Mouse (Mus musculus): ENCODE measurements around the gene Trmt6.

The Trmt6 gene

DNA sequence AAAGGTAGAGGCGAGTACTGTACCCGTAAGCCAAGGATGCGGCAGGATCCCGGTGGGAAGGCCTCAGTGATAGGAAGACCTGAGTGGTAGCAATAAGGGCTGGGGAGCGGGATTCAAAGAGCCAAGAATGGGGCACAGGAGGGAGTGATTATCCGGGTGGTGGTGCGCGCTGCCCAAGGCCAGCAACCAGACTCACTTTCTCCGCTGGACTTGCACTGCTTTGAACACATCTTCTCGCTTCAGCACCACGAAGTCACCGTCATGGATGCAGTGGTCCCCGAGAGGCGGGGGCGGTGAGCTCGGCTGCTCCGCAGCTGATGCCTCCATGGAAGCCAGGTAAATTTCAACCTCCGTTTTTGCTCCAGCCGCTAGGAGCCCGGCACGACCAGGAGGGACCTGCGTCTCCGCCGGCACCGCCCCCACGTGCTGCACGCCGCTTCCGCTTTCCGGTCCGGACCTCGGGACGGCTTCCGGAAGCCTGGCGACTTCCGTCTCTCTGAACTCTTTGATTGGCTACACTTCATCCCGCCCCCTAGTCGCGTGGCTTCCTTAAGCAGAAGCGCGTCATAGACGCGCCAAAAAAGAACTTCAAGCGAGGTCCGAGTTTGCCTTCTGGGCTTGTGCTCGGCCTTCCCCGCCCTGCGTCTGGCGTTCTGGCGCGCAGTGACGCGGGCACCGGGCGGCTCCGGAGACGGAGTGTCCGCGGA, at the start of gene Trmt6, which contains the start of gene Mcm8:
TSS of gene Trmt6 (minus strand) at position 448 of the 707 bp plus-strand sequence.
TSS of gene Mcm8 (plus strand) at position 534 of the 707 bp plus-strand sequence.
- DNase-seq (ENCODE audit: low read depth in 2 of 2, low spot score in 2 of 2), result peak; percentile 85 to 86

DNA sequence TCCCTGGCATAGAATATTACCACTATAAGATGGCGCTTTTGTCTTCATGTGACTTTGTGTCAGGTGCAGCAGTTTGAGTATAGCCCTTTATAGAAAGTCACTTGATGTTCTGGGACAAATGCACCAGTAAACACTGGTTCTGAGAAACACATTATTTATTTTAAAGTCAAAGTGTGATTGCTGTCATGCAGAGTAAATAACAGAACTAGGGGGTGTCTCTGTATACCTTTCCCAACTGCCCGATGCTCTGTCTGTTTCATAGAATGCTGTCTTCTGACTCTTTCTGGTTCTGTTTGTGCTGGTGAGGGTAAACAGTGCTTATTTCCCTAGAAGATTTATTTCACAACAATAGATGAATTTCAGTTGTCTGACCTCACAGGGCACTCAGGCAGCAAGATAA, 47.5 kb upstream of the Trmt6 start:
- no peak for DNase-seq (ENCODE audit: low read depth in 2 of 2, low spot score in 2 of 2)

- no peak for DNase-seq (ENCODE audit: low read depth in 2 of 2, low spot score in 2 of 2)
Measured at GRCm38 (mm10) chr2:132861456-132861855, 45.6 kb upstream of the Trmt6 start.

DNA sequence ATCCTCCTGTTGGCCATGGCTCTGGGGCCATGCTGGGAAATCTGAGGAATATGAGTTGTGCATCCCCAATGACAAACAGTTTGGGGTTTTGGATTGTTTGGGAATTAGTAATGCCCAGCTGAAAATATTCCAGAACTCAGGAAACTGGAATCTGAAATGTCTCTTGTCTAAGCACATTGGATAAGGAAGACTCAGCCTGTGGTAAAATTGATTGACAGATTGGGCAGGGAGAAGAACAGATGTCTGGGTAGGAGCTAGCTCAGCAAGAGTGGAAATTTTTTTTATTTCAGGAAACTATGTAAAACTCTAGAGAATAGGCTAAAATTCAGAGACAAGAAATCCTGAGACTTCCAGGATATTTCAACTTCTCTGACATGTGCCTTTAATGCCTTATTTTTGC, 44.6 kb upstream of the Trmt6 start:
- no peak for DNase-seq (ENCODE audit: low read depth in 2 of 2, low spot score in 2 of 2)

GRCm38 (mm10) chr2:132856333-132856732, 40.5 kb upstream of the Trmt6 start:
- no peak for DNase-seq (ENCODE audit: low read depth in 2 of 2, low spot score in 2 of 2)

- DNase-seq (ENCODE audit: low read depth in 2 of 2, low spot score in 2 of 2), result no peak
Measured at GRCm38 (mm10) chr2:132853051-132853450, 37.2 kb upstream of the Trmt6 start.

- no peak for DNase-seq (ENCODE audit: low read depth in 2 of 2, low spot score in 2 of 2)
Measured at GRCm38 (mm10) chr2:132849141-132849540, 33.3 kb upstream of the Trmt6 start.

- no peak for DNase-seq (ENCODE audit: low read depth in 2 of 2, low spot score in 2 of 2)
Measured at GRCm38 (mm10) chr2:132848361-132848760, 32.5 kb upstream of the Trmt6 start.

GRCm38 (mm10) chr2:132847581-132847980, 31.7 kb upstream of the Trmt6 start:
- no peak for DNase-seq (ENCODE audit: low read depth in 2 of 2, low spot score in 2 of 2)

- peak; percentile 99 to 100 for DNase-seq (ENCODE audit: low read depth in 2 of 2, low spot score in 2 of 2)
Measured at GRCm38 (mm10) chr2:132846407-132847358, 30.8 kb upstream of the Trmt6 start, which contains the start of gene Crls1. Gene Crls1 (plus strand): TSS chr2:132846666.

- DNase-seq (ENCODE audit: low read depth in 2 of 2, low spot score in 2 of 2), result no peak
Measured at GRCm38 (mm10) chr2:132841071-132841470, 25.2 kb upstream of the Trmt6 start.

DNA sequence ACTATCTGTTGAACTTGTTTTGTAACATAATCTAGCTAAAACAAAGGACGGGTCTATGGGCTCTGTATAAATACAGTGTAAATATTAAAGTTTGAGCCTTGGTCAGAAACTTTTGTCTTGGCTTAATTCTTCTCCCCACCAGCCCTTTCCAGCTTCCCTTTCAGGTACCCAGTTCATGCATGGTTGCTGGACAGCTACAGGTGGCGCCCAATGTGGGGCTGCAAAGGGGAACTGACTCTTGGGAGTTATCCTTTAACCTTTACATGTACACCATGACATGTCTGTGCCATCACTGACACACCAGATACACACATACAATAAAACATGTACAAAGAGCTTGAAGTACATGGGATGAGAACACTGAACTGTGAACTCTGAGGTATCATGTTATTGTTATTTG, 12.9 kb downstream of the Trmt6 start:
- DNase-seq (ENCODE audit: low read depth in 2 of 2, low spot score in 2 of 2), result no peak

DNA sequence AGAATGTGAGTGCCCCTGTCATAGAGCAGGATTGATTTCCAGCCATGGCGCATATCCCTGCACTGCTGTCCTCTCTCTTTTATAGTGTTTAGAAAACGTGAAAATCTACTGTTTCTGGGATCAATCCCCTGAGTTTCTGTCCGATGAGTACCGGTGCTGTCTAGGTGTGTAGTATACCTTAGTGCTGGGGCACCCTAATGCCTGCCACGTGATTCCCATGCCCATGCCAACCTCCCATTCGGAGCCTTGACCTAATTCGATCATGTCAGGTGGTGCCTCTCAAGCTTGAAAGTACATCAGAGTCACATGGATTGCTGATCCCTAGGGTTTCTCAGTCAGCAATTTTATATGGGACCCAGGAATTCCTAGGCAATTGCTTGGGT, 21.7 kb downstream of the Trmt6 start:
- DNase-seq (ENCODE audit: low read depth in 2 of 2, low spot score in 2 of 2), result no peak

- no peak for DNase-seq (ENCODE audit: low read depth in 2 of 2, low spot score in 2 of 2)
Measured at GRCm38 (mm10) chr2:132793441-132794203, 22.2 kb downstream of the Trmt6 start.

GRCm38 (mm10) chr2:132784039-132784438, 31.8 kb downstream of the Trmt6 start:
- DNase-seq (ENCODE audit: low read depth in 2 of 2, low spot score in 2 of 2), result no peak

DNA sequence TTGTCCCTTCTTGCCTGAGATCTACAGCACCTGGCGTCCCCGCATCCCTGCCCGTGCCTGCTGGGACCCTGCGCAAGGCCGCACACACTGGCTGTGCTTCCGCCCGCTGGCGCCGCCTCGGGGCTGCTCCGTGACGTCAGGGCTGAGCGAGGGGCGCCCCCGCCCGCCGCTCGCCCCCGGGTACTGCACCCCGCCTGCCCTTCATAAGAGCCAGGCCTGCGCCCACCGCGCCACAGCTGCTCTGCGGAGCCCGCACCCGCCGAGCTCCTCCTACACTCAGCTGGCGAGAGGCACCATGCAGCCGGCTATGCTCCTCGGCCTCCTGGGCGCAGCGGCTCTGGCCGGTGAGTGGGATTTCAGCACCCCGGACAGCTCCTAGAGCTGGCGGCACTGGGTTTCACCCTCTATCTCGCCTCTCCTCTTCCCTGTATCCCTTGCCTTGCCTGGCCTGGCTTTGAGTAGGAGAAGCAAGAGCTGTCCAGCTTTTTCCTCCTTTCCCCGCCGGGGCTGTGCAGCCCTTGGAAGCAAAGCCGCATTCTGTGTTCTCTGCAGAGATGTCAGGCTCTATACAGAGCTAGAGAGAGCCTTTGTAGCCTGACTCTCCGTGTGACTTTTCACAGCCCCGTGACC, 34.3 kb downstream of the Trmt6 start:
- peak; percentile 17 to 23 for DNase-seq (ENCODE audit: low read depth in 2 of 2, low spot score in 2 of 2)

- DNase-seq (ENCODE audit: low read depth in 2 of 2, low spot score in 2 of 2), result no peak
Measured at GRCm38 (mm10) chr2:132780978-132781377, 34.9 kb downstream of the Trmt6 start, which contains the start of gene Chgb. Gene Chgb (plus strand): TSS chr2:132781278.

DNA sequence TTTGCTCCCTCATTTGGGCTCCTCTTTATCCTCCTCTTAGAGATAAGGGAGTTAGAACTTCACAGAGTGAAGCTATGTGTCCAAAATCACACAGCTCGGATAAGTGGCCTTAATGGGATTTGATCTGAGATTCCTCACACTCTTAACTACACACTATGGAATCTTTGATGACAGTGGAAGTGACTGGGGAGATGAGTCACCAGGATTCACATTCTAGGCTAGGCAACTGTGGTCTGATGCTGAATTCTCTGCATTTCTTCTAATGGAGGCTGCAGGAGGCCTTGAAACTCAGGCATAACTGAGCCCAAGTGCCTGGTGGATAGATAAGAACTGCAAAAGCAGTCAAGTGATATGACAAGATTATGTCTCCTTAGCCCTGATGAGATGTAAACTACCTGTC, 45.0 kb downstream of the Trmt6 start:
- no peak for DNase-seq (ENCODE audit: low read depth in 2 of 2, low spot score in 2 of 2)

DNA sequence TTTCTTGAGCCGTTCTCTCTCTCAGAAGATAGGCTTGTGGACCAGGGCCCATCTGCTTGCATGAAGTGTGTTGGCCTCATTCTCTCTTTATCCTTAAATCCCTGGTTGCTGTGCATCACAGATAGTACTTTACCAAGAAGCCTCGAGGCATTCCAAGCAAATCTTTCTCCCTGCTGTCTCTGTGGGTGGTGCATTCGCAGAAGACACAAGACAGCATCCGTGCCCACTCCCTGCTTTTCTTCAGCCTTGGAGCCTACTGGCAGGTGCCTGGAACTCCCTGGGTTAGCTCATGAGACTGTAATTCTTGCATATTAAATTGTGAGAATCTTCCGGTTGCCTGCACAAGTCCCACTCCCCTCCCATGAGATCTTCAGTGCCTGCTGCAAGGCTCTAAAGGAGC, 57.9 kb downstream of the Trmt6 start:
- no peak for DNase-seq (ENCODE audit: low read depth in 2 of 2, low spot score in 2 of 2)
